Mouse (Mus musculus) small intestine, adult 2 months (tissue): ENCODE data around the gene Skil. TPM values are rescaled to one million over a fixed set of nuclear protein-coding genes. Genes with fewer than 3 reads are reported as not detected.

Source experiments
- H3K27ac ChIP-seq: fragments of 200-500 bp; 2 replicates; pipeline ENCODE4 v1.5.1; 2012; ENCODE audit warnings: low read depth, low read length, control low read depth, inconsistent platforms; ENCODE audit not compliant: insufficient read depth
- H3K27me3 ChIP-seq: fragments of 200-500 bp; 2 replicates; pipeline ENCODE4 v1.6.1; 2012; ENCODE audit warnings: mild to moderate bottlenecking, moderate library complexity, low read length, inconsistent platforms; ENCODE audit not compliant: control insufficient read depth, insufficient read depth
- H3K36me3 ChIP-seq: fragments of 200-500 bp; 2 replicates; pipeline ENCODE4 v1.6.1; 2012; ENCODE audit warnings: mild to moderate bottlenecking, low read length, control low read depth, inconsistent platforms; ENCODE audit not compliant: control insufficient read depth, insufficient read depth
- H3K4me1 ChIP-seq: fragments of 200-500 bp; 2 replicates; pipeline ENCODE4 v1.6.1; 2012; ENCODE audit warnings: low read length, inconsistent platforms, mixed read lengths; ENCODE audit not compliant: control insufficient read depth, insufficient read depth, insufficient read length
- H3K4me3 ChIP-seq: fragments of 200-500 bp; 2 replicates; pipeline ENCODE4 v1.5.1; 2012; ENCODE audit warnings: low read depth, mild to moderate bottlenecking, control low read depth, inconsistent platforms, low read length, moderate library complexity
- CTCF ChIP-seq: fragments of 200-500 bp; IDR thresholded peaks from 2 replicates; pipeline ENCODE4 v1.5.1; 2012; ENCODE audit warnings: low read depth, mild to moderate bottlenecking, control low read depth, inconsistent platforms, low read length, moderate library complexity, mixed read lengths; ENCODE audit not compliant: insufficient replicate concordance, insufficient read length; ENCODE audit errors: extremely low read depth
- POLR2A ChIP-seq: fragments of 200-500 bp; IDR thresholded peaks from 2 replicates; pipeline ENCODE4 v1.6.1; 2012; ENCODE audit warnings: low read depth, mild to moderate bottlenecking, control low read depth, inconsistent platforms, low read length, moderate library complexity
- WGBS: fragments of 180-500 bp; shearing (Covaris S2); methylation state at CpG from one replicate; pipeline ENCODE4 v1.1.7; 2018; 5-methylcytosine and 5-hydroxymethylcytosine counted together
- polyA plus RNA-seq: library from polyadenylated mRNA; depleted of rRNA; stranded (reverse); fragments of >200 nt; gene quantifications from 2 replicates; pipeline ENCODE4 v1.2.3, GENCODE M21; 2012

Gene Skil
- polyA plus RNA-seq, 1 experiment: 8.5 TPM

GRCm38 (mm10) chr3:31083507-31084245 lies 11.2 kb upstream of the Skil start:
- H3K36me3 ChIP-seq: no peaks in the 10 kb centered on the region
- no peaks in the 10 kb centered on the region for H3K27me3 ChIP-seq
- 5% methylated on average over 12 of the region's 12 CpGs for WGBS
- no peak overlapping the region for H3K27ac ChIP-seq
- peaks cover 15% of the 10 kb centered on the region; the same call in 1 of the 2 replicates for H3K4me1 ChIP-seq
- TF ChIP-seq CTCF: no peak
- no peak for TF ChIP-seq POLR2A
- no peak overlapping the region for H3K4me3 ChIP-seq

- 91% methylated on average over 3 of the region's 3 CpGs for WGBS
- no peak overlapping the region for H3K4me3 ChIP-seq
- H3K27me3 ChIP-seq: no peaks in the 10 kb centered on the region
- H3K4me1 ChIP-seq: peaks cover 10% of the 10 kb centered on the region; the same call in 1 of the 2 replicates
- TF ChIP-seq POLR2A: no peak
- TF ChIP-seq CTCF: no peak
- H3K27ac ChIP-seq: no peak overlapping the region
- H3K36me3 ChIP-seq: no peaks in the 10 kb centered on the region
Measured at GRCm38 (mm10) chr3:31085000-31085399, 9.9 kb upstream of the Skil start.

- no peaks in the 10 kb centered on the region for H3K36me3 ChIP-seq
- WGBS: 71% methylated on average over 10 of the region's 10 CpGs
- no peak overlapping the region for H3K4me3 ChIP-seq
- H3K27me3 ChIP-seq: no peaks in the 10 kb centered on the region
- H3K27ac ChIP-seq: no peak overlapping the region; the same call in 1 of the 2 replicates
- no peak for TF ChIP-seq CTCF
- TF ChIP-seq POLR2A: no peak
- H3K4me1 ChIP-seq: peaks cover 4% of the 10 kb centered on the region
Measured at GRCm38 (mm10) chr3:31088789-31089775, 5.8 kb upstream of the Skil start.

GRCm38 (mm10) chr3:31089956-31090355 lies 4.9 kb upstream of the Skil start:
- WGBS: 40% methylated on average over 7 of the region's 7 CpGs
- H3K4me1 ChIP-seq: peaks cover 4% of the 10 kb centered on the region

GRCm38 (mm10) chr3:31093196-31093595 lies 1.7 kb upstream of the Skil start:
- WGBS: 9% methylated on average over 13 of the region's 13 CpGs

More at GRCm38 (mm10) chr3:31089956-31090355, 4.9 kb upstream of the Skil start:
- H3K4me3 ChIP-seq: no peak overlapping the region
- no peaks in the 10 kb centered on the region for H3K27me3 ChIP-seq
- TF ChIP-seq POLR2A (no peak), CTCF (no peak)
- no peaks in the 10 kb centered on the region for H3K36me3 ChIP-seq
- H3K27ac ChIP-seq: no peak overlapping the region

GRCm38 (mm10) chr3:31093627-31094351 lies 1.1 kb upstream of the Skil start:
- H3K27me3 ChIP-seq: no peaks in the 10 kb centered on the region
- H3K36me3 ChIP-seq: peaks cover 9% of the 10 kb centered on the region; the same call in 1 of the 2 replicates
- peak overlapping the region; percentile 99 for H3K27ac ChIP-seq
- H3K4me3 ChIP-seq: peak overlapping the region; percentile 69
- no peak; the same call in none of the 2 replicates for TF ChIP-seq POLR2A
- no peak for TF ChIP-seq CTCF
- H3K4me1 ChIP-seq: peaks cover 14% of the 10 kb centered on the region
- WGBS: under 1% methylated on average over 52 of the region's 58 CpGs

More at GRCm38 (mm10) chr3:31093196-31093595, 1.7 kb upstream of the Skil start:
- Histone ChIP-seq H3K27me3 (no peaks in the 10 kb centered on the region), H3K4me1 (peaks cover 12% of the 10 kb centered on the region), H3K27ac (peak overlapping the region; percentile 99), H3K4me3 (peak overlapping the region; percentile 69), H3K36me3 (peaks cover 8% of the 10 kb centered on the region; the same call in 1 of the 2 replicates)
- TF ChIP-seq POLR2A (no peak), CTCF (no peak)
